Mouse (Mus musculus) kidney, postnatal 14 days (tissue): ENCODE measurements around the gene Ifit1bl1.
"Not testable (repeated sequence)": the region's sequence is repeated elsewhere in the genome, so short reads cannot be mapped to it uniquely, and the experiment has no call there.

Experiments
- DNase-seq: peaks from one replicate; pipeline ENCODE4 v3.0.0; 2022; ENCODE audit warnings: mixed read lengths

Ifit1bl1 gene

DNA sequence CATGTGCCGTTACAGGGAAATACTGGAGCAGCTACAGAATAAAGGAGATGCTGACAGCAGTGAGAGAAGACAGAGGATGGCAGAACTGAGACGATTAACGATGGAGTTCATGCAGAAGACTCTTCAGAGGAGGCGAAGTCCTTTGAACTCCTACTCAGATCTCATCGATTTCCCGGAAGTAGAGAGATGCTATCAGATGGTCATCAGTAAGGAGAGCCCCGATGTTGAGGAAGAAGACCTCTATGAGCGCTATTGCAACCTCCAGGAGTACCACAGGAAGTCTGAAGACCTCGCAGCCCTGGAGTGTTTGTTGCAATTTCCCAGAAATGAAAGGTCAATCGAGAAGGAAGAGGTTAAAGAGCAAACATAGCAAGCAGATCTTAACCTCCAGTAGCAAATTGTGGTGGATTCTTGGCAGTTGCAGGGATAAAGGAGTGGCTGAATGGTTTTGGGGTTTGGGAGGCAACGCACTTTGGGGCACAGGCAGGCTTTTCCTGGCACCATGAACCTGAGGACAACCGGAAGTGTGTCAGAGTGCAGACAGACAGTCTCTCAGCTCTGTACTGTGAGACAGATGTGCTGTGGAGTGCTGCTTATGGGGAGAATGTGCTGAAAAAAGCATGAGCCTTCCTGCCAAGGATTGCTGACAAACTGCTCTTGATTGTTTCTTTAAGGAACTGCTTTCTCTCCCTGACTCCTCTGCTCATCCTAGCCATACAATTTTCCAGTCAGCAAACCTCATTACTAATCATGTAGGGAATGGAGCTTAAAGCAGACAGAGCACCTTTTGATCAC is 13.7 kb downstream of the Ifit1bl1 start:
- DNase-seq = not testable (repeated sequence)

DNA sequence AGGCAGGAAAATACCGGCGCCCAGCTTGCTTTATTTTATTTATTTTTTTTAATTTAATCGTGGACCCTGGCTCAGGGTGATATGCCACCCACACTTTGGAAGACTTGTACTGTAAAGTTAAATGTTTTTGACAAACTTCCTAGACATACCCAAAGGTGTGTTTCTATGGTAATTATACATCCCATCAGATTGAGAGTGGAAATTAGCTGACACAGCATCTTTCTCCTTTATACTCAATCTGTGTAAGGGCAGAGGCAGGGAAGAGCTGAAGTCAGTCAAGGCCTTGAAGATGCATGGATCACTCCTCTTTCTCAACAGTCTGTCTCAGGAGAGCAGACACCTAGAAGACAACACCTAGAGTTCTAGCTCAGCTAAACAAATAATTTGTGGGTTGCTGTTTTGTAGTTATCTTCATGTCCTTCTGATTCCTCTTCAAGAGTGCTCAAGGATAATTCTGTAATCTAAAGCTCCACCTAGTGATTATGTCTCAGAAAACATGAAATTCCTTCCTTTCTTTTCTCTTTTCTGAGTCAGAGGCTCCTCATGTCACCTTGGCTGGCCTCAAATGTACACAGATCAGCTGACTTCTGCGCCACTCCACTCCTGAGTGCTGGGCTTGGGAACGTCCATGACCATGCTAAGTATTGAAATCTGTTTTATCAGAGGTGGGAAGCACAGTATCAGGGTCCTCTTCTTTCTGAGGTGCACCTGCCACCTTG is 15.9 kb downstream of the Ifit1bl1 start:
- not testable (repeated sequence) for DNase-seq

GRCm38 (mm10) chr19:34583126-34583766 is 18.5 kb downstream of the Ifit1bl1 start, which contains the start of gene Ifit3:
Gene Ifit3 (plus strand): TSS chr19:34583531.
- DNase-seq = peak; percentile 60

DNA sequence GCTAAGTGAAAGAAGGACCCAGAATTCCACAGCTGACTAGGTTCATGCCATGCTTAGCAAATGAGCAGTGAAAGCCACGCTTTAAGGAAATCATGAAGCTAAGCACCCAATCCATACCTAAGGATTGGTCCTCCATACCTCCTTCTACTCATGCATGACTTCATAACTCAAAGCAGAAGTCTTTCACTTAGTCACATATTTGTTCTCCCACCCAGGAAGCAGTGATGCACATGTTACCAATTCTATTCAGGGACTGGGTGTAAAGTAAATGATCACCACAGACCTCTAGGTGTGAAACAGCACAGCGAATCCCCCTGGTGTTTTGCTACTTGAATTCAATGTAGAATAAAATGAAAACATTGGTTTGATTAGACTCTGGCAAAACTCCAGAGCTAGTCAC is 19.1 kb downstream of the Ifit1bl1 start:
- not testable (repeated sequence) for DNase-seq

DNA sequence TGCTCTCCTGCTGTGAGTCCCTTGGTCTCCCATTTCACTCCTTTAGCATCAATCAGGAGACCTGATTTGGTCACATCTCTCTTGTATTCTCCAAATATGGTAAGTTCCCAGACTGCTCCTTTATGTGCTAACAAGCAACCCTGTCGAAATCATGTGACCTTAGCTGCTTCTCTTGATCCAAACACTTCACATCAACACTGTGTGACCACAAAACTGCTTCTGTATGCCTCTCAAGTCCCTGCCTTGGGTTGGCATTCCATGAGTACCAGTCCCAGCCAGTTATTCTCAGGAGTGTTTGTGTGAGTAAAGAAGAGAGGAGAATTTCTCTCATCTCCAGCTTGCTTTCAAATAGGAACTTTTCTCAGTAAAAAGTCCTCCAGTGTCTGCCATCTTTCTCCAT is 24.6 kb downstream of the Ifit1bl1 start:
- no peak for DNase-seq

- no peak for DNase-seq
These were observed 28.1 kb downstream of the Ifit1bl1 start for GRCm38 (mm10) chr19:34573650-34574049.

DNA sequence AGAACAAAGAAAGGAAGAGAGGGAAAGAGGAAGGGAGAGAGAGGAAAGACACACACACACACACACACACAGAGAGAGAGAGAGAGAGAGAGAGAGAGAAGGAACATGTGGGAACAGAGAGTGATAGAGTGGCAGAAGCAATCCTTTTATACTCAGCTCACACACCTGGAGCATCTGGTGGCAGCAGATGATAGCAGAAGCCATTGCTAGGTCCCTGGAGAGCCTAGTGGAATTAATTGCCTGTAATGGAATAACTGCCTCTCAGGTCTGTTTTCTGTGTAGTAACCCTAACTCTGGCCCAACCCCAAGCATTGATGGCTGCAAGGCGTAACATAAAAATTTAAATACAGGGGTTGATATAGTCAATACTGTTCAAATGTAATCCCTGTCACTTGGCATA is 30.7 kb downstream of the Ifit1bl1 start:
- no peak for DNase-seq

DNA sequence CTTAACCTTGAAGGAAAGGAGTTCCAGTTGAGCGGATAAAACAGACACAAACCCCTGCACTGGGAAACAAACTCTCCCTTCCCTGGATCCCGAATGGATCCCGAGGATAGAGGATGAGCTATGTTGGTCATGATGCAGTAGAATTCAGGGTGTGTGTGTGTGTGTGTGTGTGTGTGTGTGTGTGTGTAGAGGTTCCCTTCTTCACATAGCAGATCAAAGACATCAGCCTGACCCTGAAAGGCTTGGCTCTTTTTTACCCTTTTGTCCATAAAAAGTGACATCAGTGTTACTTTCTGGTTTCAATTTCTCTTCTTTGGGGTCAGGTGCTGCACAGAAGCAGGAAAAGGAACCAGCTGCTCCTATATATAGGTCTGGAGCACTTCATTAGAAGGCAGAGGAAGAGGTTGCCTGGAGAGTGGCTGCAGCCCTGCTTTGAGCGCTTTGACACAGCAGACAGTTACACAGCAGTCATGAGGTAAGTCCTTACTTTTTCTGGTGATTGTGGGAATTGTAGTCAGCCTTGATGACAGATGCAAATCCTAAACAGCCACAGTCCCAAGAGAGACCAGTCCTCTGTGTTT is 31.8 kb downstream of the Ifit1bl1 start:
- DNase-seq = no peak

DNA sequence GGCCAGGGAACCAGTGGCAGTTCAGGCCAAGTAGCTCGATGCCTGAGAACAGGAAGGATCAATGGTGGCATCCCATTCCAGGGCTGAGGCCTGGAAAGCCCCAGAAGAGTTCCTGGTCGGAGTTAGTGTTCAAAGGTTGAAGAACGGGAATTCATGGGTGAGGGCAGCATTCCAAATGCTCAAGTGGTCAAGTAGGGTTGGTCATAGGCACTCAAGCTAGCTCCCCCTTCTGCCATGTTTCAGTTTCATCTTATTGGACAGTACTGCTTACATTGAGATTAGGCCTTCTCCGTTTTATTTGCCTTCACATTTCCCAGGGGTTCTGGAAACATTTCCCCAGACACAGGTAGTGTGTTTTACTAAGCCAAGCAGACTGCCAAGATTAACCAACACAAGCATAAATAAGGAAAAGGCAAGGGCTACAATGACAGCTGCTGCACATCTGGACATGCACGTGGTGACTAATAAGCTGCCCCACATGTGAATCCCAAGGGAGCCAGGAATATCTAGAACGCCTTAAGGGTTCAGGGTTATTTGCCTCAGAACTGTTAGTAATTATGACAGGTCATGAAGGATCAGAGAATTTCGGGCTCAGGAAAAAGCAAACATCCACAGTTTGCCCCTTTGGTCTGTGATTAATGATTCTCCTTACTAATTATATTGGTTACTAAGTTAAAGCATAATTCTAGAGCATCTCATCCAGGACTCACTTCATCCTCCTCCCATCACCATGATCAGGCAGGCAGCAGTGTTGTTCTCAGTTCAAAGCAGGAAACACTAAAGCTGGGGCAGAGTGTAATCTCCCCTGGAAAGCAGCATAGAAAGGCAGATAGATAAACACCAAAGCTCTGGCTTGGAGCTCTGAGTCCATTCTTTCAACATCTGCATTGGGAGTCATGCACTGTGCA is 32.5 kb downstream of the Ifit1bl1 start:
- DNase-seq = no peak

- DNase-seq = no peak
These were observed 35.5 kb downstream of the Ifit1bl1 start for GRCm38 (mm10) chr19:34566178-34566784.

- DNase-seq = no peak
These were observed 39.2 kb downstream of the Ifit1bl1 start for GRCm38 (mm10) chr19:34562556-34562955.

- peak; percentile 18 for DNase-seq
These were observed 45.1 kb downstream of the Ifit1bl1 start for GRCm38 (mm10) chr19:34556621-34557020.

DNA sequence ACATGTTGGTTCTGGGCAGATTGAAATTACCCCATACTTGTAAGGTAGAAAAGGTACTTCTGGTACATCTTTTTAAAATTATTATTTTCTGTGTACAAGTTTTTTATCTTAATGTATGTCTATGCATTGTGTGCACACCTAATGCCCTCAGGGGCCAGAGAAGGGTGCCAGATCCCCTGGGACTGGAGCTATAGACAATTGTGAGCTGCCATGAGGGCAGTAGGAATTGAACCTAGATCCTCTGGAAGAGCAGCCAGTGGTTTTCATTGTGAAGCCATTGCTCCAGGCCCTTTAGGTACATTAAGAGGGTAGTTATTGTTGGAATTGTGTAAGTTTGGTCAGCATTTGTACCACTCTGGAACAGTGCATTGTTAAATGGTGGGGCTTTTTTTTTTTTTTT is 47.7 kb downstream of the Ifit1bl1 start:
- DNase-seq = no peak

DNA sequence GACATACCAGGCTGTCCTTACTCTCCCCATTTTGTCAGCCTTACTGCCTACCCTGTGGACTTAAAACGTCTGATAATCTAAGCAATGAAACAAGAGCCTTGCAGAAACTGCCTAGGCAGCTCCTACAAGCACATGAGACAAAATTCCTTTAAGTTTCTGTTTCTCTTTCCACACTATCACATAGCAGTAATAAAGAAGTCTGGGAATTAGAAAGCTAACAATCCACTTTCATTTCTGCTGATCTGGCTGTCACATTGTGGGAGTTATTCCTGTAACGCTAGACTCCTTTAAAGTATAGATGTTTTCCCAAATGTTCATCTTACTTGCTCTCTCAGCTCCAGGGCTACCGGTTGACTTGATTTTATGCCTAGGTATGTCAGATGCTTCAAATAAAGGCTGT is 48.2 kb downstream of the Ifit1bl1 start:
- no peak for DNase-seq

DNA sequence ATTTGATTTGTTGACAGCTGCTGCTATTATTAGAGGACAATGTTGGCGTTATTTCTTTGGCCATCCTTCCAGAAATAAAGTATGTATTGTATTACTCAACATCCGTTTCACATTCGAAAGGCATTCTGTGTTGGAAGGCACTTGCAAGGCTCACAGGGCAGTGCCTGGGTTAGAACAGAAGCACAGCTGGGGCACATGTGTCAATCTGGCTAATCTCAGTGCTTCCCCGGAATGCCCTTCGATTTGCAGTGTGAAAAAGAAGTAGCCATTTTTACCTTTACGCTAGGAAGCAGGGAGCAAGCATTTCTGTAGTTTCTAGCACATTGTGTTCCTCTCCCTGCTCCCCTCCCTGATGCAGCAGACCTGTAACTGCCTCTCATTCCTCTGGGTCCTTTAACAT is 48.7 kb downstream of the Ifit1bl1 start:
- DNase-seq = peak; percentile 31

GRCm38 (mm10) chr19:34551981-34552380 is 49.8 kb downstream of the Ifit1bl1 start:
- DNase-seq = peak; percentile 78

- peak; percentile 83 for DNase-seq
These were observed 51.1 kb downstream of the Ifit1bl1 start, which contains the start of gene Ifit2 for GRCm38 (mm10) chr19:34550534-34551223. Gene Ifit2 (plus strand): TSS chr19:34550694.

- DNase-seq = no peak
These were observed 51.6 kb downstream of the Ifit1bl1 start for GRCm38 (mm10) chr19:34550205-34550533.

GRCm38 (mm10) chr19:34547976-34548375 is 53.8 kb downstream of the Ifit1bl1 start:
- peak; percentile 83 for DNase-seq

GRCm38 (mm10) chr19:34546211-34546610 is 55.5 kb downstream of the Ifit1bl1 start:
- no peak for DNase-seq
